Mouse (Mus musculus) intestine, postnatal 0 days (tissue): ENCODE measurements around the gene Bcr. TPM values are rescaled to one million over a fixed set of nuclear protein-coding genes. Genes with fewer than 3 reads are reported as not detected.

Experiments
- ATAC-seq: fragments of 200-750 bp; cut with Nextera tagmentation; 2 replicates; pipeline ENCODE4 v1.8.0; 2017; ENCODE audit warnings: mild to moderate bottlenecking, moderate TSS enrichment, moderate library complexity
- H3K27ac ChIP-seq: fragments of 300-500 bp; sonication (generic); 2 replicates; pipeline ENCODE4 v1.5.1; 2014; ENCODE audit warnings: mild to moderate bottlenecking, low read depth, low read length, moderate library complexity
- H3K27me3 ChIP-seq: fragments of 300-500 bp; sonication (generic); replicated peaks from 2 replicates; pipeline ENCODE4 v1.6.1; 2014; ENCODE audit warnings: low read length, mixed read lengths; ENCODE audit not compliant: control insufficient read depth, insufficient read depth
- H3K36me3 ChIP-seq: fragments of 300-500 bp; sonication (generic); 2 replicates; pipeline ENCODE4 v1.6.1; 2014; ENCODE audit warnings: mild to moderate bottlenecking, moderate library complexity; ENCODE audit not compliant: control insufficient read depth, insufficient read depth
- H3K4me1 ChIP-seq: fragments of 300-500 bp; sonication (generic); replicated peaks from 2 replicates; pipeline ENCODE4 v1.6.1; 2014; ENCODE audit warnings: antibody characterized with exemption, low read length, mixed read lengths; ENCODE audit not compliant: control insufficient read depth, insufficient read depth
- H3K4me2 ChIP-seq: fragments of 300-500 bp; sonication (generic); replicated peaks from 2 replicates; pipeline ENCODE4 v1.6.1; 2014; ENCODE audit warnings: low read depth, mild to moderate bottlenecking, moderate library complexity
- H3K4me3 ChIP-seq: fragments of 300-500 bp; sonication (generic); 2 replicates; pipeline ENCODE4 v1.5.1; 2014; ENCODE audit warnings: low read depth, low read length
- H3K9ac ChIP-seq: fragments of 300-500 bp; sonication (generic); 2 replicates; pipeline ENCODE4 v1.6.1; 2014; ENCODE audit warnings: mild to moderate bottlenecking, low read depth, low read length
- H3K9me3 ChIP-seq: fragments of 300-500 bp; sonication (generic); 2 replicates; pipeline ENCODE4 v1.6.1; 2016; ENCODE audit warnings: mixed run types; ENCODE audit not compliant: control insufficient read depth
- CTCF ChIP-seq: sonication (generic); IDR thresholded peaks from 2 replicates; pipeline ENCODE4 v1.5.1; 2016; ENCODE audit warnings: low read depth, mild to moderate bottlenecking, control low read depth, antibody characterized with exemption, moderate library complexity
- WGBS: fragments of 180-500 bp; shearing (Covaris S2); extraction: QIAGEN DNeasy Blood & Tissue Kit; methylation state at CpG from one replicate; pipeline ENCODE4 v1.1.7; 2014; 5-methylcytosine and 5-hydroxymethylcytosine counted together
- polyA plus RNA-seq: library from polyadenylated mRNA; unstranded; fragments of >200 nt; fragmentation: Nextera tagmentation; extraction: Ambion mirVana; gene quantifications from 2 replicates; pipeline ENCODE4 v1.2.1, GENCODE M21; 2015

The Bcr gene
- polyA plus RNA-seq, 1 experiment from 2014 or later: 26.7 TPM

DNA sequence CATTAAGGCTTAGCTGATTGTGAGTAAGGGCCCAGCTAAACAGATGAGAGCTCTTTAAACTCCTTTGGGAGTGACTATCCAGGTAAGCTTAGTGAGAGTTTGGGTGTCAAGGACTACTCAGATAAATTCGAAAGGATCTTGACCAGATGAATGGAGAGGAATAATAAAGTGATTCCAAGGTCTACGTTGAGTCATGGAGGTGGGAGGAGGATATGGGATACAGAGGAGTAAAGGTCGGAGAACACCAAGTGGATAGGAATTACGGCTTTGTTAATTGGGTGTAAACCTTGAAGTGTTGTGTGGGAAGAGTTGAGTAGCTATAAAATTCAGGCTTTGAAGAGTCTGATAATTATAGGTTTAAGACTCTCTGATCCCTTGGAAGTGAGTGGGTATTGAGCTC lies 145.8 kb downstream of the Bcr start:
- peak; percentile 72 for ATAC-seq
- H3K27me3 ChIP-seq: no peaks in the 10 kb centered on the region
- H3K4me3 ChIP-seq: no peak overlapping the region
- H3K4me2 ChIP-seq: no peak overlapping the region
- no peaks in the 10 kb centered on the region for H3K36me3 ChIP-seq
- peak overlapping the region; percentile 85 for H3K27ac ChIP-seq
- WGBS: 31% methylated on average over 4 of the region's 4 CpGs
- no peak overlapping the region for H3K9ac ChIP-seq
- H3K4me1 ChIP-seq: 0 out of 2 replicates have a peak, but pooled peaks cover 3% of the 10 kb centered on the region
- no peaks in the 10 kb centered on the region for H3K9me3 ChIP-seq
- no peak for TF ChIP-seq CTCF

- Histone ChIP-seq H3K27me3 (no peaks in the 10 kb centered on the region), H3K4me3 (no peak overlapping the region), H3K27ac (no peak overlapping the region), H3K4me1 (peaks cover 5% of the 10 kb centered on the region; the same call in 1 of the 2 replicates), H3K9me3 (no peaks in the 10 kb centered on the region), H3K36me3 (no peaks in the 10 kb centered on the region), H3K4me2 (peak overlapping the region; percentile 89; the same call in 1 of the 2 replicates), H3K9ac (no peak overlapping the region)
- no peak for TF ChIP-seq CTCF
- WGBS: 71% methylated on average over 3 of the region's 3 CpGs
- no peak for ATAC-seq
Measured at GRCm38 (mm10) chr10:75210841-75211240, 150.4 kb downstream of the Bcr start.

DNA sequence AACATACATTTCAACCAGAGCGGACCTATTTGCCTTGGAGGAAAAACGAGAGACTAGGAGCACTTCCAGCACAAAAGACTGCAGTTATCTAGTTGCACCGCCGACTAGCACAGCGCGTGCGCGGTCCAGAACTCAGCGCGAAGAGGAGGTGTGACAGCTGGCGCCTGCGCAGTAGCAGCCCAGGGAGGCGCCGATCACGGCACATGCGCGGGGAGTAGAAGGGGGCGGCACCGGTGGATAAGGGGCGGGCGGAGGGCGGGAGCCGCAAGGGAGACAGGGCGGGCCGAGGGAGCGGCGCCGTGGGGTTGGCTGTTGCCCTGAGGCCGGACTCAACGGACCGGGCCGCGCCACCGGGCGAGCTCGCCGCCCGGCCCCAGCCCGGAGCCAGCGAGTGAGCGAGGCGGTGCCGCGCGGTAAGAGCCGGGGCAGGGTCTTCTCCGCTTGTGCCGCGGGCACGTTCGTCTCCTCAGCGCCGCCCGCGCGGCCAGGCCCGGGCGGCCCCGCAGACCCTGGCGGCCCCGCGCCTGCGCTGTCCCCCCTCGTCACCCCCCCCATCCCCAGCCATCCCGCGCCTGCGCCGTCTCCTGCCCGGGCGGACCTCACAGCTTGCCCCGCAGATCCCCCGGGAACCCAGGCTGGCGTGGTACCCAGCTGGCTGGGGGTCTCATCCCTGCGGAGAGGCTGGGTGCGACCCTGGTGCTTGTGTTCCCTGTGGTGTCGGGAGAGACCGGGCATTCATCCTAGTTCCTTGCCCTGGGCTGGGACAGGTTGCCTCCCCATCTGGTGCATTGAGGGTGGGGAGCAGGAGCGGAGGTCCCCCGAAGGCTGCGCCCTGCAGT lies 151.6 kb downstream of the Bcr start, which contains the start of gene Specc1l:
Gene Specc1l (plus strand): TSS at position 267 of the 839 bp plus-strand sequence.
- no peaks in the 10 kb centered on the region for H3K9me3 ChIP-seq
- H3K4me1 ChIP-seq: peaks cover 5% of the 10 kb centered on the region; the same call in 1 of the 2 replicates
- no peaks in the 10 kb centered on the region for H3K27me3 ChIP-seq
- no peak for TF ChIP-seq CTCF
- peak within 1 kb of the TSS; percentile 89 for H3K4me2 ChIP-seq
- peak within 1 kb of the TSS; percentile 92 for H3K9ac ChIP-seq
- H3K27ac ChIP-seq: peak within 1 kb of the TSS; percentile 99
- under 1% methylated on average over 61 of the region's 80 CpGs for WGBS
- ATAC-seq: peak; percentile 98
- no peaks in the 10 kb centered on the region for H3K36me3 ChIP-seq
- H3K4me3 ChIP-seq: peak within 1 kb of the TSS; percentile 78

DNA sequence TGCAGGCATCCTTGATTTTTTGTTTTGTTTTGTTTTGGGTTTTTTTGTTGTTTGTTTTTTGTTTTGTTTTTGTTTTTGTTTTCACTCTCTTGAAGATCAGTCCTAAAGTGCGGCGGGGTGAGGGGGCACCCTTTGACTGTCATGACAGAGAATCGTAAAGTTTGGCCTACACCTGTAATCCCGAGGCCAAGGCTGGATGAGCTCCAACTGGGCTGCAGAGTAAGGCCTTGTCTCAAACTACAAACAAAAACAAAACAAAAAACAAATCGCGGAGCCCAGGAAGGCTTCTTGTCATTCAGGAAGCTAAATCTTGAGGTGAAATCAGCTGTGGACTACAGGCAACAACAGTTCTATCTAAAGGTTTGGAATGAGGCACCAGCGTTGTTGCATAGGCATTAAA lies 152.6 kb downstream of the Bcr start:
- Histone ChIP-seq H3K9me3 (no peaks in the 10 kb centered on the region), H3K4me3 (peak overlapping the region; percentile 78), H3K9ac (peak overlapping the region; percentile 92), H3K27me3 (no peaks in the 10 kb centered on the region), H3K4me2 (peak overlapping the region; percentile 89), H3K27ac (no peak overlapping the region), H3K36me3 (no peaks in the 10 kb centered on the region), H3K4me1 (peaks cover 5% of the 10 kb centered on the region; the same call in 1 of the 2 replicates)
- no peak for TF ChIP-seq CTCF
- WGBS: 27% methylated on average over 7 of the region's 7 CpGs
- ATAC-seq: no peak

GRCm38 (mm10) chr10:75220722-75221121 lies 160.3 kb downstream of the Bcr start:
- H3K4me3 ChIP-seq: no peak overlapping the region
- no peak overlapping the region for H3K4me2 ChIP-seq
- H3K27ac ChIP-seq: no peak overlapping the region
- 0 out of 2 replicates have a peak, but pooled peaks cover 3% of the 10 kb centered on the region for H3K36me3 ChIP-seq
- H3K9ac ChIP-seq: no peak overlapping the region
- no peaks in the 10 kb centered on the region for H3K27me3 ChIP-seq
- H3K9me3 ChIP-seq: no peaks in the 10 kb centered on the region
- H3K4me1 ChIP-seq: peaks cover 25% of the 10 kb centered on the region; the same call in 1 of the 2 replicates
- no peak for TF ChIP-seq CTCF
- 81% methylated on average over 3 of the region's 3 CpGs for WGBS
- peak; percentile 29; the same call in 1 of the 2 replicates for ATAC-seq

GRCm38 (mm10) chr10:75221936-75222610 lies 161.7 kb downstream of the Bcr start:
- H3K4me2 ChIP-seq: peak overlapping the region; percentile 17
- H3K9ac ChIP-seq: 0 out of 2 replicates have a peak overlapping the region, but pooled peaks have one; percentile 13
- H3K9me3 ChIP-seq: no peaks in the 10 kb centered on the region
- H3K36me3 ChIP-seq: 0 out of 2 replicates have a peak, but pooled peaks cover 3% of the 10 kb centered on the region
- H3K27me3 ChIP-seq: no peaks in the 10 kb centered on the region
- 46% methylated on average over 4 of the region's 4 CpGs for WGBS
- H3K4me1 ChIP-seq: peaks cover 25% of the 10 kb centered on the region; the same call in 1 of the 2 replicates
- peak overlapping the region; percentile 80 for H3K27ac ChIP-seq
- TF ChIP-seq CTCF: no peak
- no peak overlapping the region for H3K4me3 ChIP-seq
- ATAC-seq: peak; percentile 26
